Comparison of ENCODE assay signal across 24 mouse cellular contexts in the genomic region with DNA sequence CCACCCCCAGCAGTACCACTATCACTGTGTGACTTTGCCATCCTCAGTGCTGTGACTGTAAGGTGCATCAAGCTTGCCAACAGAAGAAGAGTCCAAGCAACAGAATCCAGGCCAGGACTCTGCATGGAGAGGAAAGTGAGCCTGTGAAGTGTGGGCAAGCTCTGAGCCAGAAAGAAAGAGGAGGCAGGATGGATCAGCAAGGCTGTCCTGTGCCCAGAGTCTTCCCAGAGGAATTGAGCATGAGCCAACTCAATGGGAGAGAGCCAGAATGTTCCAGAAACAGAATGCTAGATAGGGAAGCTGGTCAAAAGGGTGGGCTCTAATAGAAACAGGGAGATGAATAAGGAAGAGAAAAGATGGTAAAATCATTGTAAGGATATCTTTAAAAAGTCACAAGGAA. TPM values are rescaled to one million over a fixed set of nuclear protein-coding genes. Genes with fewer than 3 reads are reported as not detected.
DNase-seq lines count a peak whose midpoint lies in the region; ATAC-seq and TF ChIP-seq lines count a peak whose summit lies in the region.
"Had no signal": no experiment of that assay in that cellular context is flagged by ENCODE, and none has a peak within 500 bp of the region (broad histone marks: within the 10 kb centered on the region; RNA-seq: fewer than 3 reads in every experiment).

No protein-coding gene starts in this region.

- intact Hi-C loops in left cerebral cortex, postnatal 4 days (cut with DNase I), result no loop called here
- intact Hi-C loops in left cerebral cortex, postnatal 14 days (cut with DNase I), result no loop called here

- no peak overlapping the region for H3K4me2 ChIP-seq in forebrain, postnatal 0 days (ENCODE audit: low read depth)
- no peak overlapping the region for H3K4me2 ChIP-seq in kidney, embryonic 15.5 days
- H3K4me2 ChIP-seq: embryonic facial prominence, embryonic 12.5 days; forebrain, embryonic 12.5 days had no signal

- H3K27ac ChIP-seq in forebrain, postnatal 0 days (ENCODE audit: low read depth, low read length), result no peak overlapping the region
- no peak overlapping the region for H3K27ac ChIP-seq in forebrain, embryonic 10.5 days
- no peak overlapping the region for H3K27ac ChIP-seq in kidney, embryonic 15.5 days
- H3K27ac ChIP-seq: embryonic facial prominence, embryonic 10.5 days; embryonic facial prominence, embryonic 12.5 days; forebrain, embryonic 12.5 days had no signal

- no peak for TF ChIP-seq CTCF in forebrain, postnatal 0 days (IDR thresholded peaks at IDR 0.05; ENCODE audit: low read depth)

- no peaks in the 10 kb centered on the region for H3K4me1 ChIP-seq in forebrain, postnatal 0 days (ENCODE audit: insufficient read depth)
- H3K4me1 ChIP-seq in forebrain, embryonic 10.5 days, result no peaks in the 10 kb centered on the region
- H3K4me1 ChIP-seq in kidney, embryonic 15.5 days, result no peaks in the 10 kb centered on the region
- H3K4me1 ChIP-seq: embryonic facial prominence, embryonic 10.5 days; embryonic facial prominence, embryonic 12.5 days; forebrain, embryonic 12.5 days had no signal

- no peak for ATAC-seq in forebrain, postnatal 0 days
- ATAC-seq in monocyte, adult 5-6 weeks (replicated peaks; ENCODE audit: insufficient number of reproducible peaks, low FRiP score, low TSS enrichment, poor library complexity, severe bottlenecking), result peak; percentile 43; the same call in 1 of the 2 replicates
- ATAC-seq in kidney, embryonic 15.5 days (replicated peaks; ENCODE audit: low FRiP score), result no peak
- ATAC-seq: forebrain, embryonic 14.5 days; forebrain, embryonic 16.5 days had no signal

- peak; percentile 84 to 88 for DNase-seq in cerebellum, postnatal 14 days
- no peak for DNase-seq in cerebellum, adult 9-11 months
- peak; percentile 23 for DNase-seq in forebrain, postnatal 0 days
- no peak for DNase-seq in forebrain, embryonic 10.5 days (ENCODE audit: extremely low spot score, low spot score)
- peak; percentile 24 for DNase-seq in left cerebral cortex, postnatal 4 days
- DNase-seq in left cerebral cortex, postnatal 14 days (ENCODE audit: low spot score in 2 of 2), result no peak
- DNase-seq: adrenal gland, adult 2 months; adrenal gland, postnatal 10 days; adrenal gland, postnatal 25 days; cerebellum, adult 9-10 months had no signal

- no peaks in the 10 kb centered on the region for H3K36me3 ChIP-seq in forebrain, postnatal 0 days (ENCODE audit: insufficient read depth)
- H3K36me3 ChIP-seq in forebrain, embryonic 10.5 days (replicated peaks), result no peaks in the 10 kb centered on the region
- H3K36me3 ChIP-seq in kidney, embryonic 15.5 days, result no peaks in the 10 kb centered on the region
- H3K36me3 ChIP-seq: embryonic facial prominence, embryonic 10.5 days; embryonic facial prominence, embryonic 12.5 days; forebrain, embryonic 12.5 days had no signal

- no peaks in the 10 kb centered on the region for H3K9me3 ChIP-seq in forebrain, postnatal 0 days (ENCODE audit: low read length)
- no peaks in the 10 kb centered on the region for H3K9me3 ChIP-seq in forebrain, embryonic 10.5 days
- H3K9me3 ChIP-seq in kidney, embryonic 15.5 days (replicated peaks), result no peaks in the 10 kb centered on the region
- H3K9me3 ChIP-seq: embryonic facial prominence, embryonic 10.5 days; embryonic facial prominence, embryonic 12.5 days; forebrain, embryonic 12.5 days had no signal

- no peaks in the 10 kb centered on the region for H3K27me3 ChIP-seq in forebrain, postnatal 0 days (ENCODE audit: insufficient read depth, low read length)
- no peaks in the 10 kb centered on the region for H3K27me3 ChIP-seq in forebrain, embryonic 10.5 days (ENCODE audit: poor library complexity, severe bottlenecking)
- H3K27me3 ChIP-seq in kidney, embryonic 15.5 days, result no peaks in the 10 kb centered on the region
- H3K27me3 ChIP-seq: embryonic facial prominence, embryonic 12.5 days; forebrain, embryonic 12.5 days had no signal

- no peak overlapping the region for H3K4me3 ChIP-seq in forebrain, postnatal 0 days (ENCODE audit: low read depth, low read length)
- H3K4me3 ChIP-seq in forebrain, embryonic 10.5 days, result no peak overlapping the region
- H3K4me3 ChIP-seq in kidney, embryonic 15.5 days (replicated peaks), result no peak overlapping the region
- H3K4me3 ChIP-seq: embryonic facial prominence, embryonic 10.5 days; embryonic facial prominence, embryonic 12.5 days; forebrain, embryonic 12.5 days had no signal

- H3K9ac ChIP-seq in forebrain, postnatal 0 days, result no peak overlapping the region
- no peak overlapping the region for H3K9ac ChIP-seq in kidney, embryonic 15.5 days
- H3K9ac ChIP-seq: embryonic facial prominence, embryonic 12.5 days; forebrain, embryonic 12.5 days had no signal

RNA-seq across cellular contexts. Expression of a gene that starts 19.9 kb away (rescaled TPM):
- total RNA-seq in forebrain, postnatal 0 days (2014; rRNA removed), result not detected in 2 replicates
- polyA plus RNA-seq in forebrain, postnatal 0 days (2015; fragmentation: Nextera tagmentation; extraction: Ambion mirVana), result not detected in 2 replicates
- not detected in 2 replicates for polyA plus RNA-seq in forebrain, embryonic 10.5 days (2016; fragmentation: Nextera tagmentation; extraction: Ambion mirVana)
- total RNA-seq in left cerebral cortex, postnatal 4 days (2021), result not detected
- not detected for total RNA-seq in left cerebral cortex, postnatal 14 days (2021)
- total RNA-seq in monocyte, adult 5-6 weeks (2017), result 59.4 to 177 TPM (median 69.7 TPM) in 3 replicates
- polyA plus RNA-seq in kidney, embryonic 15.5 days (2015; fragmentation: Nextera tagmentation; extraction: Ambion mirVana), result not detected in 2 replicates
- total RNA-seq: adrenal gland, adult 2 months; adrenal gland, postnatal 10 days; adrenal gland, postnatal 25 days; adrenal gland, postnatal 4 days; ES-E14; MEL had no signal
- polyA plus RNA-seq: adrenal gland, adult 2 months; C2C12; cerebellum, adult 2 months; cortical plate, adult 2 months; embryonic facial prominence, embryonic 10.5 days; embryonic facial prominence, embryonic 12.5 days; embryonic facial prominence, embryonic 14.5 days; forebrain, embryonic 12.5 days; forebrain, embryonic 14.5 days; forebrain, embryonic 16.5 days had no signal

Comparison
In these comparisons a context has a peak if more than half of its experiments do, and no peak if none do; other contexts are left out.
1. DNase-seq: peak in cerebellum, postnatal 14 days (2 of 2), forebrain, postnatal 0 days (single experiment) and left cerebral cortex, postnatal 4 days (single experiment); none in cerebellum, adult 9-11 months (single experiment), forebrain, embryonic 10.5 days (single experiment) and left cerebral cortex, postnatal 14 days (0 of 2).
2. RNA of a gene that starts 19.9 kb away (total RNA-seq): 59.4 to 177 TPM in monocyte, adult 5-6 weeks; not detected in forebrain, postnatal 0 days, not detected in left cerebral cortex, postnatal 4 days and not detected in left cerebral cortex, postnatal 14 days; every median in the first group is over 10 times any median in the second.